Mouse (Mus musculus) cerebellum, adult 18-20 months (tissue): Measurements from ENCODE around the gene Ctbs.

Source experiments
- DNase-seq, 2 experiments: peaks; one replicate each; pipeline ENCODE4 v3.0.0; 2021

The Ctbs gene

GRCm38 (mm10) chr3:146499431-146500002 lies 49.9 kb downstream of the Ctbs start, which contains the start of the genes Spata1 and Gng5:
TSS of gene Spata1 (minus strand) at chr3:146499753.
TSS of gene Gng5 (plus strand) at chr3:146499807.
- peak in 1 of 2 experiments; percentile 36 for DNase-seq

- peak in 1 of 2 experiments; percentile 22 for DNase-seq
Observed at GRCm38 (mm10) chr3:146500003-146500809, 50.6 kb downstream of the Ctbs start.

- no peak for DNase-seq
Observed at GRCm38 (mm10) chr3:146500810-146501201, 51.2 kb downstream of the Ctbs start.

GRCm38 (mm10) chr3:146501601-146502123 lies 52.1 kb downstream of the Ctbs start:
- DNase-seq: no peak

GRCm38 (mm10) chr3:146506711-146507110 lies 57.1 kb downstream of the Ctbs start:
- DNase-seq: no peak
